Mouse (Mus musculus) ES-E14 (cell line): Measurements from ENCODE around the gene Scarb1.

Source experiments
- HCFC1 ChIP-seq: IDR thresholded peaks from 2 replicates; pipeline ENCODE4 v1.6.1; 2012; ENCODE audit warnings: low read length, inconsistent platforms, borderline replicate concordance; ENCODE audit not compliant: insufficient read depth
- MAFK ChIP-seq: IDR thresholded peaks from 2 replicates; pipeline ENCODE4 v1.6.1; 2014; ENCODE audit warnings: mild to moderate bottlenecking, low read depth, low read length, inconsistent platforms; ENCODE audit not compliant: insufficient read depth
- ZNF384 ChIP-seq: IDR thresholded peaks from 2 replicates; pipeline ENCODE4 v1.6.1; 2012; ENCODE audit warnings: low read depth, low read length, inconsistent platforms

DNA sequence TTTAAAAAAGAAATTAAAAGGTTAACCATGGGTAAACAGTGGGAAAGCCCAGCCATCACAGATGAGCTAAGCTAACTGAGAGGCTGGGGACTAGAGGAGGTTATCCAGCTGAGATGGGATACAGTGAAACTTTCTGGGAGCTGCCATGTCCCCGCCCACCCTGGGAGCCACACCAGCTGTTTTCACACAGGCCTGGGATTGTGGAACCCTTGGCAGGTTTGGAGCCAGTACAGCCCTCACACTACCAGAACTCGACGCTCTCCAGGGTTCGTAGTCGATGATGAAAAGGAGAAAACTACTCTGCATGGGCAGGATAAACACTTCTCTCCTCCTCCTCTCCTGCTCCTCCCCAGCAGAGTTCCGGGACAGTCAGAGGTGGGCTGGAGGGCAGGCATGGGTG, 105.0 kb downstream of the Scarb1 start:
- TF ChIP-seq MAFK (no peak), HCFC1 (no peak), ZNF384 (no peak)
